Mouse (Mus musculus): ENCODE measurements around the gene Chil3. TPM values are rescaled to one million over a fixed set of nuclear protein-coding genes. Genes with fewer than 3 reads are reported as not detected.
"Not testable (repeated sequence)": the region's sequence is repeated elsewhere in the genome, so short reads cannot be mapped to it uniquely, and the experiment has no call there.

Gene Chil3
- polyA plus RNA-seq, 1 experiment from 2014 or later: not detected

- H3K27ac ChIP-seq (replicated peaks; ENCODE audit: low read depth, low read length); H3K4me2 ChIP-seq (ENCODE audit: low read depth, low read length); H3K4me1 ChIP-seq (ENCODE audit: control insufficient read depth, insufficient read depth, low read length); DNase-seq (ENCODE audit: low spot score); H3K27me3 ChIP-seq (ENCODE audit: control insufficient read depth, insufficient read depth, low read length); ATAC-seq (replicated peaks; ENCODE audit: insufficient number of reproducible peaks, low FRiP score, low TSS enrichment, low read depth); H3K36me3 ChIP-seq (replicated peaks; ENCODE audit: control insufficient read depth, insufficient read depth, low read depth, low read length); H3K4me3 ChIP-seq (ENCODE audit: low read depth, low read length); H3K9me3 ChIP-seq (replicated peaks; ENCODE audit: control insufficient read depth, low read length); H3K9ac ChIP-seq (replicated peaks; ENCODE audit: low read length): not testable (repeated sequence)
- WGBS: 71% methylated on average over 2 of the region's 2 CpGs
Observed at GRCm38 (mm10) chr3:106172506-106172905, 5.1 kb upstream of the Chil3 start.

DNA sequence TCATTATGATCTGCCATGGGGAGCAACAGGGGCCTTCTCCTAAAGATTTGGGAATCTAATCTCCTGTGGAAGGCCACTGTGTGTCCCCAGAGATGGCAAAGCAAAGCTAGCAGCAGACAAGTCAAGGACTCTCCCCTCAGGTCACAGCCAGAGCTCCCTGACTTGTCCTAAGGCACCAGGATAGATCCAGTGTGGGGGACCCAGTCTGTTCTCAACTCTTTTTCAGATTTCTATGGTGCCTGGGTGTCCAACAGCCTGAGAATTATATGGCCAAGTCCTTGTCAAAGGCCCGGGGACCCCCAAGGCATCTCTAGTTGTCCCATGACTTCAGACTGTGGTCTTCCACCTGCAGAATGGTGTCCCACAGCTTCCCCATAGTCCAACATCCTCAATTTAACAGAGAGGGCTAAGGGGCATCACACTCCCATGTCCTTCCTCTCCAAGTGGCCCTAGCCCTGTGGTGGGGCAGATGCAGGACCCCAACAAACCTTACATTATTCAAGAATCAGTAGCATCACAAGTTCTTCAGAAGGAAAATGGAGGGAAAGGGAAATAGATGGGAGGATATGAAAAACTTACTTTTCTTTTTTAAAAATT, 3.9 kb upstream of the Chil3 start:
- Histone ChIP-seq H3K4me3 (ENCODE audit: low read depth, low read length) (no peak overlapping the region), H3K4me2 (ENCODE audit: low read depth, low read length) (no peak overlapping the region), H3K4me1 (ENCODE audit: control insufficient read depth, insufficient read depth, low read length) (no peaks in the 10 kb centered on the region), H3K36me3 (replicated peaks; ENCODE audit: control insufficient read depth, insufficient read depth, low read depth, low read length) (no peaks in the 10 kb centered on the region), H3K27me3 (ENCODE audit: control insufficient read depth, insufficient read depth, low read length) (no peaks in the 10 kb centered on the region), H3K9me3 (replicated peaks; ENCODE audit: control insufficient read depth, low read length) (no peaks in the 10 kb centered on the region; the same call in 1 of the 2 replicates), H3K27ac (replicated peaks; ENCODE audit: low read depth, low read length) (no peak overlapping the region), H3K9ac (replicated peaks; ENCODE audit: low read length) (no peak overlapping the region)
- WGBS: 90% methylated on average over 1 of the region's 1 CpGs
- DNase-seq (ENCODE audit: low spot score): no peak
- no peak; the same call in 1 of the 2 replicates for ATAC-seq (replicated peaks; ENCODE audit: insufficient number of reproducible peaks, low FRiP score, low TSS enrichment, low read depth)

DNA sequence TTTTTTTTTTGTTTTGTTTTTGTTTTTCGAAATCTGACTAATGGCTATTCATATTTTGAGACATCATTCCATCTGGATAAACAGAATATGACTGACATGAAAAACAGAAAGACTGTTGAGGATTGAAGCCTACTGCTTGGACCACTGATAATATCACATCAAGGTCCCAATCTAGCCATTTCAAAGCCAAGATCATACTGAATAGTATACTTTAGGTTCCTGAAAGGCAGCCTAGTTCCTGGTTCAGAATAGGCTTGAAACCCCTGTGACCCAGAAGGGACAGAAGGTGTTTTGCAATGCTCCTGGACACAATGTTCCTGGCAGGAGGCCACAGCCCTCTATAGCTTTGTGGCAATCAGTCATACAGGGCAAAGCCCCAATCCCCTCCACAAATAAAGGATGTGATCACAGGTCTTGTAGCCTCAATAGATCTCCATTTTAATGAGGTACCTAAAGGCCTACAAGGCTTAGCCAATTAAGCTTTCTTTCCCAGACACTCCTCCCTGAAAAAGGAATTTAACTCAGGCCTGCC, 3.2 kb upstream of the Chil3 start:
- no peak overlapping the region for H3K9ac ChIP-seq (replicated peaks; ENCODE audit: low read length)
- H3K27me3 ChIP-seq (ENCODE audit: control insufficient read depth, insufficient read depth, low read length): no peaks in the 10 kb centered on the region
- DNase-seq (ENCODE audit: low spot score) (peak; percentile 12), ATAC-seq (replicated peaks; ENCODE audit: insufficient number of reproducible peaks, low FRiP score, low TSS enrichment, low read depth) (no peak)
- H3K36me3 ChIP-seq (replicated peaks; ENCODE audit: control insufficient read depth, insufficient read depth, low read depth, low read length): no peaks in the 10 kb centered on the region
- WGBS: 49% methylated on average over 1 of the region's 1 CpGs
- no peaks in the 10 kb centered on the region; the same call in 1 of the 2 replicates for H3K9me3 ChIP-seq (replicated peaks; ENCODE audit: control insufficient read depth, low read length)
- H3K27ac ChIP-seq (replicated peaks; ENCODE audit: low read depth, low read length): no peak overlapping the region
- no peaks in the 10 kb centered on the region for H3K4me1 ChIP-seq (ENCODE audit: control insufficient read depth, insufficient read depth, low read length)
- H3K4me3 ChIP-seq (ENCODE audit: low read depth, low read length): no peak overlapping the region
- H3K4me2 ChIP-seq (ENCODE audit: low read depth, low read length): no peak overlapping the region

GRCm38 (mm10) chr3:106154413-106154812, 13.0 kb downstream of the Chil3 start:
- no peak overlapping the region for H3K4me3 ChIP-seq (ENCODE audit: low read depth, low read length)
- H3K9me3 ChIP-seq (replicated peaks; ENCODE audit: control insufficient read depth, low read length): no peaks in the 10 kb centered on the region
- H3K4me2 ChIP-seq (ENCODE audit: low read depth, low read length): no peak overlapping the region
- 82% methylated on average over 2 of the region's 2 CpGs for WGBS
- no peak overlapping the region for H3K27ac ChIP-seq (replicated peaks; ENCODE audit: low read depth, low read length)
- H3K27me3 ChIP-seq (ENCODE audit: control insufficient read depth, insufficient read depth, low read length): no peaks in the 10 kb centered on the region
- no peaks in the 10 kb centered on the region for H3K36me3 ChIP-seq (replicated peaks; ENCODE audit: control insufficient read depth, insufficient read depth, low read depth, low read length)
- H3K9ac ChIP-seq (replicated peaks; ENCODE audit: low read length): no peak overlapping the region
- DNase-seq (ENCODE audit: low spot score) (no peak), ATAC-seq (replicated peaks; ENCODE audit: insufficient number of reproducible peaks, low FRiP score, low TSS enrichment, low read depth) (no peak)
- no peaks in the 10 kb centered on the region for H3K4me1 ChIP-seq (ENCODE audit: control insufficient read depth, insufficient read depth, low read length)

- no peaks in the 10 kb centered on the region; the same call in 1 of the 2 replicates for H3K9me3 ChIP-seq (replicated peaks; ENCODE audit: control insufficient read depth, low read length)
- ATAC-seq (replicated peaks; ENCODE audit: insufficient number of reproducible peaks, low FRiP score, low TSS enrichment, low read depth) (peak; percentile 34; the same call in 1 of the 2 replicates), DNase-seq (ENCODE audit: low spot score) (no peak)
- 88% methylated on average over 10 of the region's 10 CpGs for WGBS
- no peak overlapping the region for H3K4me2 ChIP-seq (ENCODE audit: low read depth, low read length)
- H3K4me1 ChIP-seq (ENCODE audit: control insufficient read depth, insufficient read depth, low read length): no peaks in the 10 kb centered on the region
- H3K27ac ChIP-seq (replicated peaks; ENCODE audit: low read depth, low read length): no peak overlapping the region
- H3K9ac ChIP-seq (replicated peaks; ENCODE audit: low read length): no peak overlapping the region
- H3K36me3 ChIP-seq (replicated peaks; ENCODE audit: control insufficient read depth, insufficient read depth, low read depth, low read length): no peaks in the 10 kb centered on the region
- no peaks in the 10 kb centered on the region for H3K27me3 ChIP-seq (ENCODE audit: control insufficient read depth, insufficient read depth, low read length)
- no peak overlapping the region for H3K4me3 ChIP-seq (ENCODE audit: low read depth, low read length)
Observed at GRCm38 (mm10) chr3:106144081-106144480, 23.3 kb downstream of the Chil3 start.

GRCm38 (mm10) chr3:106131690-106132089, 35.7 kb downstream of the Chil3 start:
- no peak overlapping the region for H3K27ac ChIP-seq (replicated peaks; ENCODE audit: low read depth, low read length)
- H3K9me3 ChIP-seq (replicated peaks; ENCODE audit: control insufficient read depth, low read length): no peaks in the 10 kb centered on the region; the same call in none of the 2 replicates
- no peak overlapping the region for H3K4me2 ChIP-seq (ENCODE audit: low read depth, low read length)
- ATAC-seq (replicated peaks; ENCODE audit: insufficient number of reproducible peaks, low FRiP score, low TSS enrichment, low read depth) (no peak), DNase-seq (ENCODE audit: low spot score) (no peak)
- H3K9ac ChIP-seq (replicated peaks; ENCODE audit: low read length): no peak overlapping the region
- no peak overlapping the region for H3K4me3 ChIP-seq (ENCODE audit: low read depth, low read length)
- H3K4me1 ChIP-seq (ENCODE audit: control insufficient read depth, insufficient read depth, low read length): no peaks in the 10 kb centered on the region
- no peaks in the 10 kb centered on the region for H3K27me3 ChIP-seq (ENCODE audit: control insufficient read depth, insufficient read depth, low read length)
- WGBS: 72% methylated on average over 5 of the region's 5 CpGs
- H3K36me3 ChIP-seq (replicated peaks; ENCODE audit: control insufficient read depth, insufficient read depth, low read depth, low read length): no peaks in the 10 kb centered on the region

GRCm38 (mm10) chr3:106128807-106129493, 38.4 kb downstream of the Chil3 start:
- 75% methylated on average over 4 of the region's 4 CpGs for WGBS
- Histone ChIP-seq H3K4me3 (ENCODE audit: low read depth, low read length) (no peak overlapping the region), H3K27me3 (ENCODE audit: control insufficient read depth, insufficient read depth, low read length) (no peaks in the 10 kb centered on the region), H3K9ac (replicated peaks; ENCODE audit: low read length) (no peak overlapping the region), H3K36me3 (replicated peaks; ENCODE audit: control insufficient read depth, insufficient read depth, low read depth, low read length) (no peaks in the 10 kb centered on the region), H3K4me2 (ENCODE audit: low read depth, low read length) (no peak overlapping the region), H3K9me3 (replicated peaks; ENCODE audit: control insufficient read depth, low read length) (no peaks in the 10 kb centered on the region; the same call in none of the 2 replicates), H3K27ac (replicated peaks; ENCODE audit: low read depth, low read length) (no peak overlapping the region), H3K4me1 (ENCODE audit: control insufficient read depth, insufficient read depth, low read length) (no peaks in the 10 kb centered on the region)
- ATAC-seq (replicated peaks; ENCODE audit: insufficient number of reproducible peaks, low FRiP score, low TSS enrichment, low read depth): no peak; the same call in 1 of the 2 replicates
- no peak for DNase-seq (ENCODE audit: low spot score)

DNA sequence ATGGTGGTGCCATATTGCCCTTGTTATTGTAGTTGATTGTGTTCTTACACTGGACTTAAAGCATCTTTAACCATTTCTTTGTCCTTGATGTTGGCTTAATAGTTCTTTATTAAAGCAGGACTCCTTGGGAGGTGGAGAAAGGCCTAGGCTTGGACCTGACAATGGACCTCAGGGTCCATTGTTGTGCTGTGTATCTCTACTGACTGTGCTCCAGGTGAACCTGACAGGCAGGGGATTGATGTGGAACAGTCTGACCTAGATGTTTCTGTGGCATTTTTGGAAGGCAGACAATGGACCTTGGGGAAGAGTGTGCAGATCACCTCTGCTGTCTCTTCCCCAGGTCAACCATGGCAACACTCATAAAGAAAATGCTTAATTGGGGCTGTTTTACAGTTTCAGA, 40.4 kb downstream of the Chil3 start:
- H3K9ac ChIP-seq (replicated peaks; ENCODE audit: low read length): no peak overlapping the region
- H3K36me3 ChIP-seq (replicated peaks; ENCODE audit: control insufficient read depth, insufficient read depth, low read depth, low read length): no peaks in the 10 kb centered on the region
- no peaks in the 10 kb centered on the region for H3K4me1 ChIP-seq (ENCODE audit: control insufficient read depth, insufficient read depth, low read length)
- DNase-seq (ENCODE audit: low spot score) (no peak), ATAC-seq (replicated peaks; ENCODE audit: insufficient number of reproducible peaks, low FRiP score, low TSS enrichment, low read depth) (no peak)
- peaks cover 3% of the 10 kb centered on the region for H3K9me3 ChIP-seq (replicated peaks; ENCODE audit: control insufficient read depth, low read length)
- H3K4me2 ChIP-seq (ENCODE audit: low read depth, low read length): no peak overlapping the region
- H3K4me3 ChIP-seq (ENCODE audit: low read depth, low read length): no peak overlapping the region
- H3K27me3 ChIP-seq (ENCODE audit: control insufficient read depth, insufficient read depth, low read length): no peaks in the 10 kb centered on the region
- no peak overlapping the region for H3K27ac ChIP-seq (replicated peaks; ENCODE audit: low read depth, low read length)
